Mouse (Mus musculus): ENCODE measurements around the gene Efcab8. TPM values are rescaled to one million over a fixed set of nuclear protein-coding genes. Genes with fewer than 3 reads are reported as not detected.
"Not testable (repeated sequence)": the region's sequence is repeated elsewhere in the genome, so short reads cannot be mapped to it uniquely, and the experiment has no call there.

Gene Efcab8
- polyA plus RNA-seq, 1 experiment: 0.22 TPM

GRCm38 (mm10) chr2:153822005-153822543, 42.3 kb downstream of the Efcab8 start:
- Histone ChIP-seq H3K36me3 (ENCODE audit: control insufficient read depth, insufficient read depth, low read length) (no peaks in the 10 kb centered on the region), H3K4me3 (ENCODE audit: extremely low read depth, insufficient read depth, insufficient read length) (no peak overlapping the region), H3K27ac (ENCODE audit: insufficient read depth, low read length) (no peak overlapping the region), H3K27me3 (ENCODE audit: control insufficient read depth, insufficient read depth, low read length) (no peaks in the 10 kb centered on the region), H3K4me1 (ENCODE audit: control insufficient read depth, insufficient read depth, insufficient read length) (no peaks in the 10 kb centered on the region)
- TF ChIP-seq CTCF (IDR thresholded peaks at IDR 0.05; ENCODE audit: extremely low read depth, insufficient read depth, insufficient read length, insufficient replicate concordance) (no peak), POLR2A (IDR thresholded peaks at IDR 0.05; ENCODE audit: low read depth, low read length) (no peak)
- WGBS: 86% methylated on average over 2 of the region's 2 CpGs
- no peak for DNase-seq (ENCODE audit: low read depth in 1 of 2, low spot score in 2 of 2)

DNA sequence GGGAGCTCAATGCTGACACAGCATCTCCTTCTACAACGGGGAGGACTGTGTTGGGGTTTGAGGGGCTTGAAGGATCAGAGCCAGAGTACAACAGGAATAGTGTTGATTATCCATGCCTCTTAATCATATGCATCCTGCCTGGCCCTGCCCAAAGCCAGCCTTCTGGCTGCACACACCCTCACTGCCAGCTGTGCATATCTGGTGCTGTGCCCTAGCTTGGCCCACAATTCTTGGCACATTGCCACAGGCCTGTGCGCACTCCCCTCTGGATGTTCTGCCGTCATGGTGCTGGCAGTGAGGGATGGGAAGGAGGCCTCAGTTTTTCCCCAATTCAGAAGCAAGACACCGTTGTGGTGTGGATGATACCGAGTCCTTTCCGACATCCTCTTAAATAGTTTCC, 44.9 kb downstream of the Efcab8 start:
- H3K4me3 ChIP-seq (ENCODE audit: extremely low read depth, insufficient read depth, insufficient read length): no peak overlapping the region
- H3K36me3 ChIP-seq (ENCODE audit: control insufficient read depth, insufficient read depth, low read length): no peaks in the 10 kb centered on the region
- no peak for TF ChIP-seq POLR2A (IDR thresholded peaks at IDR 0.05; ENCODE audit: low read depth, low read length)
- TF ChIP-seq CTCF (IDR thresholded peaks at IDR 0.05; ENCODE audit: extremely low read depth, insufficient read depth, insufficient read length, insufficient replicate concordance): no peak
- no peaks in the 10 kb centered on the region for H3K4me1 ChIP-seq (ENCODE audit: control insufficient read depth, insufficient read depth, insufficient read length)
- H3K27ac ChIP-seq (ENCODE audit: insufficient read depth, low read length): no peak overlapping the region
- H3K27me3 ChIP-seq (ENCODE audit: control insufficient read depth, insufficient read depth, low read length): no peaks in the 10 kb centered on the region
- DNase-seq (ENCODE audit: low read depth in 1 of 2, low spot score in 2 of 2): no peak
- 83% methylated on average over 6 of the region's 6 CpGs for WGBS

DNA sequence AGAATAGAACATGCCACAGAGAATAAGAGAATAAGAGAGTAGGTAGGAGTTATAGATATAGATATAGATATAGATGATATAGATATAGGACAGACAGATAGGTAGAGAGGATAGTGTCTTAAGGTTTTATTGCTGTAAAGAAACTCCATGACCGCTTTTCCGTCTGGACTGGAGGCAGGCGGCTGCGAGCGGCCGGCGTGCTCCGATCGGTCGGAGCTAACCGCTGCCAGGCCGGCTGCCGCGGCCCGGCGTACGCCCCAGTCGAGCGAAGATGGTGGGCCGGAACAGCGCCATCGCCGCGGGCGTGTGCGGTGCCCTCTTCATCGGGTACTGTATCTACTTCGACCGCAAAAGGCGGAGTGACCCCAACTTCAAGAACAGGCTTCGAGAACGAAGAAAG, 46.2 kb downstream of the Efcab8 start:
- not testable (repeated sequence) for H3K4me1 ChIP-seq (ENCODE audit: control insufficient read depth, insufficient read depth, insufficient read length); H3K36me3 ChIP-seq (ENCODE audit: control insufficient read depth, insufficient read depth, low read length); H3K27ac ChIP-seq (ENCODE audit: insufficient read depth, low read length); DNase-seq (ENCODE audit: low read depth in 1 of 2, low spot score in 2 of 2); H3K27me3 ChIP-seq (ENCODE audit: control insufficient read depth, insufficient read depth, low read length); H3K4me3 ChIP-seq (ENCODE audit: extremely low read depth, insufficient read depth, insufficient read length)
- 70% methylated on average over 32 of the region's 32 CpGs for WGBS

DNA sequence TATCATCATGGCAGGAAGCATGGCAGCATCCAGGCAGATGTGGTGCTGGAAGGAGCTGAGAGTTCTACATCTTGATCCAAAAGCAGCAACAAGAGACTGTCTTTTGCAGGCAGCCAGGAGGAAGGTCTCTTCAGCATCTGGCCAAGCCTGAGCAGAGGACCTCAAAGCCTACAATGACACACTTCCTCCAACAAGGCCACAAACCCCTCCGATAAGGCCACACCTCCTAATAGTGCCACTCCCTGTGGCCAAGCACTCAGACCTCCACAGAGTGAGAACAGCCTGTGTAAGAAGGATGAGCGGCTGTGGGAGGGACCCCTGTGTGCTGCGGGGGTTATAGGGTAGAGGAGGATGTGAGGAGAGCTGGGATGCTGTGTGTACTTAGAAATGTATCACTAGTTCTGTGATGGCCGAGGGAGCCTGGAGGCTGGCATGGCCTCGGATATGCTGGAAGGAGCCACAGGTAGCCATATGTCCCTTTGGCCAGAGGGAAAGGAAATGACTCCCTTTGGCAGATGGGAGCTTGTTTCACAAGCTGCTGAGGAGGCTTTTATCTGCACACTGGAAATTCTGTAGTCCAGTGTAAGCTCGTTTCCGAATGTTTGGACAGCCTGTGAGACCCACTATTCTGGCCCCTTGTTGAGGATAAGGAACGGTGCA, 47.6 kb downstream of the Efcab8 start:
- Histone ChIP-seq H3K4me1 (ENCODE audit: control insufficient read depth, insufficient read depth, insufficient read length) (no peaks in the 10 kb centered on the region), H3K4me3 (ENCODE audit: extremely low read depth, insufficient read depth, insufficient read length) (no peak overlapping the region), H3K27ac (ENCODE audit: insufficient read depth, low read length) (no peak overlapping the region), H3K36me3 (ENCODE audit: control insufficient read depth, insufficient read depth, low read length) (no peaks in the 10 kb centered on the region), H3K27me3 (ENCODE audit: control insufficient read depth, insufficient read depth, low read length) (no peaks in the 10 kb centered on the region)
- DNase-seq (ENCODE audit: low read depth in 1 of 2, low spot score in 2 of 2): no peak
- TF ChIP-seq CTCF (IDR thresholded peaks at IDR 0.05; ENCODE audit: extremely low read depth, insufficient read depth, insufficient read length, insufficient replicate concordance): no peak
- no peak for TF ChIP-seq POLR2A (IDR thresholded peaks at IDR 0.05; ENCODE audit: low read depth, low read length)
- 74% methylated on average over 8 of the region's 8 CpGs for WGBS

DNA sequence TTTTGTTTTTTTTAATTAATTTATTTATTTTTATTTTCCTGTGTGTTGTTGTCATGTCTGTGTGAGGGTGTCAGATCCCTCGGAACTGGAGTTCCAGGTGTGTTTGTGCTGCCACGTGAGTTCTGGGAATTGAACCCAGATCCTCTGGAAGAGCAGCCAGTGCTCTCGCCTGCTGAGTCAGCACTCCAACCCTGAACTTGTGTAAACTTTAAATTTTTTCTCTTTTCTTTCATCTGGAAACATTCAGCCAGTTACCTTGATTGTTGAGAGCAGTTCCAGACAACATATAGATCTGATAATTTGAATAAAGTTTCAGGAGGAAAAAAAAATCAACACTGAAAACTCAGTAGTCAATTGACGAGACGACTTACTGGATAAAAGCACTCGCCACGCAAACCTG, 49.0 kb downstream of the Efcab8 start:
- Histone ChIP-seq H3K4me3 (ENCODE audit: extremely low read depth, insufficient read depth, insufficient read length) (no peak overlapping the region), H3K27ac (ENCODE audit: insufficient read depth, low read length) (no peak overlapping the region), H3K4me1 (ENCODE audit: control insufficient read depth, insufficient read depth, insufficient read length) (no peaks in the 10 kb centered on the region), H3K36me3 (ENCODE audit: control insufficient read depth, insufficient read depth, low read length) (no peaks in the 10 kb centered on the region), H3K27me3 (ENCODE audit: control insufficient read depth, insufficient read depth, low read length) (no peaks in the 10 kb centered on the region)
- 85% methylated on average over 7 of the region's 7 CpGs for WGBS
- DNase-seq (ENCODE audit: low read depth in 1 of 2, low spot score in 2 of 2): no peak
- TF ChIP-seq POLR2A (IDR thresholded peaks at IDR 0.05; ENCODE audit: low read depth, low read length) (no peak), CTCF (IDR thresholded peaks at IDR 0.05; ENCODE audit: extremely low read depth, insufficient read depth, insufficient read length, insufficient replicate concordance) (no peak)

DNA sequence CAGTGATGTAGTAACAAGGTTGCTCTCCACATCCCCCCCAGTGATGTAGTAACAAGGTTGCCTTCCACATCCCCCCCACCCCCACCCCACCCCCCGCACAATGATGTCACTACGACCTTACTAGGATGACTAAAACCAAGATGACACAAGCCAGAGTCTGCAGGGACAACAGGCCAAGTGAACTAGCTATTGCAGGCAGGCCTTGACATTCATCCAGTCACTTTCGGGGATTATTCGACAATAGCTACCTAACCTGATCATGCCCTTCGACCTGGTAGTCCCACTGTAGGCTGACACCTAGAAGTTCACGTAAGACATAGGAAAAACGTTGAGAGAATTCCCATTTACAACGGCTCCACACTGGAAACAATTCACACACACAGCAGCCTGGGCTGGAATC, 53.6 kb downstream of the Efcab8 start:
- Histone ChIP-seq H3K27ac (ENCODE audit: insufficient read depth, low read length) (no peak overlapping the region), H3K4me3 (ENCODE audit: extremely low read depth, insufficient read depth, insufficient read length) (no peak overlapping the region), H3K4me1 (ENCODE audit: control insufficient read depth, insufficient read depth, insufficient read length) (no peaks in the 10 kb centered on the region), H3K36me3 (ENCODE audit: control insufficient read depth, insufficient read depth, low read length) (no peaks in the 10 kb centered on the region), H3K27me3 (ENCODE audit: control insufficient read depth, insufficient read depth, low read length) (no peaks in the 10 kb centered on the region)
- 87% methylated on average over 8 of the region's 8 CpGs for WGBS
- TF ChIP-seq POLR2A (IDR thresholded peaks at IDR 0.05; ENCODE audit: low read depth, low read length) (no peak), CTCF (IDR thresholded peaks at IDR 0.05; ENCODE audit: extremely low read depth, insufficient read depth, insufficient read length, insufficient replicate concordance) (no peak)
- DNase-seq (ENCODE audit: low read depth in 1 of 2, low spot score in 2 of 2): no peak

GRCm38 (mm10) chr2:153842854-153843253, 63.1 kb downstream of the Efcab8 start:
- Histone ChIP-seq H3K4me1 (ENCODE audit: control insufficient read depth, insufficient read depth, insufficient read length) (no peaks in the 10 kb centered on the region), H3K36me3 (ENCODE audit: control insufficient read depth, insufficient read depth, low read length) (no peaks in the 10 kb centered on the region), H3K27ac (ENCODE audit: insufficient read depth, low read length) (no peak overlapping the region), H3K27me3 (ENCODE audit: control insufficient read depth, insufficient read depth, low read length) (no peaks in the 10 kb centered on the region), H3K4me3 (ENCODE audit: extremely low read depth, insufficient read depth, insufficient read length) (no peak overlapping the region)
- TF ChIP-seq CTCF (IDR thresholded peaks at IDR 0.05; ENCODE audit: extremely low read depth, insufficient read depth, insufficient read length, insufficient replicate concordance): no peak
- TF ChIP-seq POLR2A (IDR thresholded peaks at IDR 0.05; ENCODE audit: low read depth, low read length): no peak
- WGBS: 86% methylated on average over 8 of the region's 8 CpGs
- no peak for DNase-seq (ENCODE audit: low read depth in 1 of 2, low spot score in 2 of 2)

All from spleen, adult 2 months (tissue).